Mouse (Mus musculus) kidney, postnatal 36 days (tissue): ENCODE measurements around the gene Tanc1.

Experiments
- DNase-seq, 2 experiments: peaks; one replicate each; pipeline ENCODE4 v3.0.0; 2021 to 2022; ENCODE audit warnings: mixed read lengths in 2 of 2

Tanc1 gene

DNA sequence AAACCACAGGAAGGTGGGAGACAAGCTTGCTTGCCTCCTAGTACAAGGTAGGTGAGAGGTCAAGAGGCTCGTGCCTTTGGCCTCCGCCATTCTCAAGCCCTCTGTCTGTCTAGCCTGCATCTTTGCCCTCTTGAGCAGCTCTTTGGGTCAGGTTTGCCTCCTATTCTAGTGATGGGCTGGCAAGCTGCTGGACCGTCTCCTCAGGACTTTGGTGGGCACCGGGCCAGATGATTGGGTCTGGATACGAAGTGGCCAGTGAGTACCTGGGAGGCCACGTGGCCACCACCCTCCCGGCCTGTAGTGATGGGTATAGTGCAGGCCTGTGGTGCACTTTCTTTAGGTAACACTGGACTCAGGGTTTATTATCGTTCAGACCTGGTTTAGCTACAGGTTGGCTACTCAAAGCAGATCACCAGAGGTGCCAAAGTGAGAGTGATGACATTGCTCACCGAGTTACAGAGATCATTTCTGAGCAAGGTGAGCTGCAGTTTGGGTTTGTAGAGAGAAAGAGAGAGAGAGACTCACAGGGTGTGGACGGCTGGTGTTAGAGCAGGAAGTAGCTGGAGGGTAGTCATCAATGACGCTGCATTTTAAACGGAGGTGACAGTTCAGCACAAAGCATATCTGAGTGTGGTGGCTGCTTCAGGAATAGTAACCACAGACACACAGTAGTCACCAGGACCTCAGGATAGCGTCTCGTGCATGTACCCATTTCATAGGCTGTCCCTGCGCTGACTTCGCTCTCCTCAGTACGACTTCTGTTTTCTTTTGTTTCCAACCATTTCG is 188.8 kb downstream of the Tanc1 start:
- no peak for DNase-seq

DNA sequence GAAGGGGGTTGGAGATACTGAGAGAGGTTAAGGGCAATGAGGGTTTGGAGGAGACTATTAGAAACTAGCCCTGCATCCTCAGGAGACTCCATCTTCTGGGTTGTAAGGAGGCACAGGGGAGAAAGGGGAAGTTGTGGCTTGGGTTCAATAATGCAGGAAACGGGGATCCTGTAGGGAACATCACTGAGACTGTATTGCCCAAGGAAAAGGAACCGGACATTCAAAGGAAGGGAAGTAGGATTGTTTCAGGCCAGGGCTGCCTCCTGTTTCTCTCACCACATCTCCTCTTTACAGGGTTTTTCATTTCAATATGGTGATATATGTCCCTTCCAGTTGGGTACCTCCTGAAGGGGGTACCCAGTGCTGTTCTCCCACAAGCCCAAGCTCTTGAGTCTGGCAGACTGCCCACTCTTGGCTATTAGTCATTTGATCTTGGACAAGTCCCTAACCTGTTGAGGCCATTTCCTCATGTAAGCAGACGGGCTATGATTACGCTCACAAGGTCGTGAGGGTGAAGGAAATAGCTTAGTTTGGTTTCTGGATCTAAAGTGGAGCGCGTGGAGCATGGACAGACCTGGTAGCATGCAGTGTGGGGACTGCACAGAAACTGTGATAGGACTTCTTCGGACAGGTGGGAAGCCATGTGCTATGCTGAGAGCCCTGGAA is 191.0 kb downstream of the Tanc1 start:
- DNase-seq, result peak in 1 of 2 experiments; percentile 54

DNA sequence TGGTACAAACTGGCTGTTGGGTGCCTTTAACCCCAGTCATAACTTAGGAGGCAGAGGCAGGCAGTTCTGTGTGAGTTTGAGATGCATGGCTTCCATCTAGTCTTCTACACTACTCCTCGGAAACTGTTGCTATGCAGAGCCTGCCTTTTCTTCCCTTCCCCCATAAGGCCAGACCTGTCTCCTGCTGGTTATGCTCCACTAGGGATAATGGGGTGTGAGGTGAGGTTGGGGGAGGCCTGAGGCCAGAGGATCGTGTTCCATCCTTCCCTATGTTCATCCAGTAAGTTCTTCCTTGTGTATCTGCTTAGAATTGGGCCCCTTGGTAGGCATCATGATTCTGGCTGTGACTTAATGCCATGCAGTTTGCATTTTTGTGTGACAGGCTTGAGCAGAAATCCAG is 193.8 kb downstream of the Tanc1 start:
- DNase-seq, result no peak

DNA sequence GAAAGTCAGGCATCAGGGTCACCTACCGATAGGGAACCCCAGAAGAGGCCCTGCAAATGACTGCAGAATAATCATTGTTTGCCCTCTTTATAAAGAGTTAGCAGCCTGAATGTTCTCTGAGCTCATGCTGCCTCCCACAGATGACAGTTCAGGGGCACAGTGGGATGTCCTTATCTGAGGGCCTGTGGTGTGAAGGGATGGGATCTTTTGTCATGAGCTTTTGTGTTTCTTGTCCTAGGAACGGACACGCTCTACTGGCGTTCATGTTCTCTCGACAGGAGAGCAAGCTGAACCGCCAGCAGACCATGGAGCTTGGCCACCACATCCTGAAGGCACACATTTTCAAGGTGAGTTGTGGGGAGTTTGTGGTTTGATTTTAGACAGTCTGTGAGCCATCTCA is 194.2 kb downstream of the Tanc1 start:
- no peak for DNase-seq

DNA sequence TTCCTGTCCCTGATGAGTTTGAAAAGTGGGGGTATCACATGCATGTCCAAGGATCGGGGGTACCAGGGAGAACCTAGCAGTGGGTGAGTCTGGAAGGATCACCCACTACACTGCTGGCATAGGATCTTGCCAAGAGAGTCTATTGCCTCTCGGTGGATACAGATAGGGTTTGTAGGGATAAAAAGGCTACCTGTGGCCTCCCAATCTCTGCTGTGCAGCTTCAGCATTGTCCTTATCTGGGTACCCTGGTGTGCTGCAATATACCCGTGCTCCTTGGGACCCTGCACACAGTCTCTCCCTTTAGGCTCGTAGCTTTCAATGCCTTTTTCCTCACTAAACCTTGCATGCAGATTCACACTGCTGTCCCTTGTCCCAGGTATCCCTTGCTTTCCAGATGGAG is 196.8 kb downstream of the Tanc1 start:
- DNase-seq, result no peak

DNA sequence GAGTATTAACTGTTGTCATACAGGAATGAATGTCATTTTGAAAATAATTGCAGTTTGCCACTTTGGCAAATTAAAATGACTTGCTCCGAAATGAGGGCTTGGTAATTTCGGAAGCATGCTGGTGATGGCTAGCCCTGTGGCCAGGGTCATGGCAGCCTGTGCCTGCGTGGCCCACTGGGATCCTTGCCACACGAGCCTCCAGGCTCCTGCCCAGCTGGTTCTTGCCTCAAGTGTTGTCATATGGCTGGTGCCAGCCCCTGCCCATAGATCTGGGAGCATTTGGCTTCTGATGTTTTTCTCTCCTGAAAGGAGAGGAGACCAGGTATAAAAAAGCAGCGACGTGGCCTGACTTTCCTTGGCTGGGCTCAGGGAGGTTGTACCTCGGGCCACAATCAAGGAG is 198.2 kb downstream of the Tanc1 start:
- no peak for DNase-seq

DNA sequence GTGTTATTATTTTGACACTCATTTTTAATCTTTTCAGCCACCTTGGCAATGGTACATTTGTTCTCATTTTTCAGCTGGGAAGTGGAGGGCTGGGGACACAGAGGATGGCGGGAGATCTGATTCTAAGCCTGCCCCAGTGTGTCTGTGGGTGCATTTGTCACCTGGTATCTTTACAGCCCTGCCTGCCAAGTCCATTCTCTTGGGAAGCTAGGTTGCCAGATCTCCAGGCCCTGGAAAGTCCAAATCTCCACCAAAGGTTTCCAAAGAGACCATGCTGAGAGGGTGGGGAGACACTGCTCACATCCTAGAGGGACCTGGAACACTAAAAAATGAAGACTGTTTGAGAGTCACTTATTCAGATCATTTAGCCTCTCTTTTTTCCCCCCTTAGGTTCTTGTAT is 199.4 kb downstream of the Tanc1 start:
- no peak for DNase-seq

DNA sequence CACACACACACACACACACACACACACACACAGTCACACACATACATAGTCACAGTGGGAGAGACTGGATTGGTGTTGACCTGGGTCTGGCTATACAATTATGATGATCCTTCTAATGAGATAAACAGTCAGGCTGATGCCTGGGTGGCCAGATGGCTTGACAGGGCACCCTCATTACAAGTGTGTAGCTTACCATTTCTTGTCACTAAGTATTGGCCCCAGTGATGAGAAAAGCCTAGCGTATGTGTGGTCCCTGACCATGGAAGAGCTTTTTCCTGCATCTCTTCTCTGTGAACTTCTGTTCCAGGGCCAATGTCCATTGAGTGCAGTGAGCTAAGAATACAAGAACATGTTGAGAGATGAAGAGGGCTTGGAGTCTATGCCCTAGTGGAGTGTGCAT is 200.8 kb downstream of the Tanc1 start:
- DNase-seq, result no peak

DNA sequence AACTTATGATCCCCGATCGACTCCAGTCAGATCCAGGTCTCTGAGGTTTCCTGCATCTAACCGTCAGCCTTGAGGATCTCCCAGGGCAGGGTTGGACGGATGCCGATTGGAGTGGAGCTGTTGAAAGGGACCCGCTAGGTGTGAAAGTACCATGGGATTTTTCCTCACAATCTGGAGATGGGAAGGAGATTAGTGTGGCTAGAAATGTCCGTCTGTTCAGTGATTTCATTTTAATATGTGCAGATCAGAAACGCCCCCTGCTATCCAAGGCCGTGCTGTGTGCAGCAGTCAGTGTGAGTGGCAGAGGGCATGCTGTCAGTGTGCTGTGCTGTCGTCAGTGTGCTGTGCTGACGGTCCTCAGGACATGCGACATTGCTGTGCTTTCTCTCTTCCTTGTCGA is 201.6 kb downstream of the Tanc1 start:
- no peak for DNase-seq

DNA sequence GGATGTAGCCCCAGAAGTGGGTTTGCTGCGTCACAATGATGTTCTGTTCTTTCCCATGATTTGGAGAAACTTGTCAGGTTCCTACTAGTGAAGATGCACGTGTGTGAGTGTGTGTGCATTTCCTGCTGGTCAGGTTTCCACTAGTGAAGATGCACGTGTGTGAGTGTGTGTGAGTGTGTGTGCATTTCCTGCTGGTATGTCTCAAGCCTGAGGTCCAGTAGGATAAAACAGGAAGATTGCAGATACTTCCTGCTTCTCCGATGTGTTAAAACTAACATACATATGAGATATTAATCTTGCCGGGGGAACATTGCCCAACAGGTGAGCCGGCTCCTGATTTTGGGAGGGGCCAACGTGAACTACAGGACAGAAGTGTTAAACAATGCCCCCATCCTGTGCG is 203.2 kb downstream of the Tanc1 start:
- DNase-seq, result no peak

DNA sequence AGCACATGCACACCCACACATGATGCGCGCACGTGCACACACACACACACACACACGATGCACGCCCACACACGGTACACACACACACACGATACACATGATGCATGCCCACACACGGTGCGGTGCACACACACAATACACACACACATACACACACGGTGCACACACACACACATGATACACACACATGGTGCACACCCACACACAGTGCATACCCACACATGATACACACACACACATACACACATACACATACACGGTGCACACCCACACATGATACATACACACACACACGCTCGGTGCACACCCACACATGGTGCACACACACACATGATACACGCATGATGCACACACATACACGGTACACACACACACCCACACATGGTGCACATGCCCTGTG is 206.8 kb downstream of the Tanc1 start:
- DNase-seq, result no peak

DNA sequence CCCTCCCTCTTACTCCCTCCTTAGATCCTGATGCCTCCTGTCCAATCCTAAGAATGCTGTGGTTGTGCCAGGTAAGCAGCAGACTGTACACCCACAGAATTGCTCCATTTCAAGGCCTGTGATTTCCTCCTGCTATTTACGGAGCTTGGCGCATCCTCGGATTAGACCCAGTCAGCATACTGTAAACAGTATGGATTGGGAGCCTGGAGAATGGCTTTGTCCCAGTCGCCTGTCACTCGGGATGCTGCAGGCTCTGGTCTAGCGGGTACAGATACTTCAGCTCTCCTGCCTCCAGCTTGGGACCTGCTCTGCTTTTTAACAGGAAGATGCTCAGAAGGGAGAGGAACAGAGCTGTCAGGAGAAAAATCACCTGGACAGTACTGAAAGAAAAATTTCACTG is 207.6 kb downstream of the Tanc1 start:
- DNase-seq, result no peak

DNA sequence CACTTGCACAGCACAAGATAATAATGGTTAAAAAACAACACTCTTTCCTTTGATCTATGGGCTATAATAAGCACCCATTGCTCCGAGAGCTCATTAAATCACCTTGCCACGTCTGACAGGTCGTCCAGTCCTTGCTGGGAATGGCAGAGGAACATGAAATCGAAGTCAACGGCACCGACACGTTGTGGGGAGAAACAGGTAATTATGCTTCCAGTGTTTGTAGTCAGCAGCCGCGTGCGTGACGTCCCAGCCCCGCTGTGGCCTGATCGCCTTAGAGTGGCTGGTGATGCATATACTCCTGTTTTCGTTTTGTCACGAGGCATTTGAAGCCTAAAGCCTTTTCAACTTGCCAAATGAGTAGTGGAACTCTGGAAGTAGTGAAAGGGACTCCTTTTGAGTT is 208.2 kb downstream of the Tanc1 start:
- DNase-seq, result no peak

DNA sequence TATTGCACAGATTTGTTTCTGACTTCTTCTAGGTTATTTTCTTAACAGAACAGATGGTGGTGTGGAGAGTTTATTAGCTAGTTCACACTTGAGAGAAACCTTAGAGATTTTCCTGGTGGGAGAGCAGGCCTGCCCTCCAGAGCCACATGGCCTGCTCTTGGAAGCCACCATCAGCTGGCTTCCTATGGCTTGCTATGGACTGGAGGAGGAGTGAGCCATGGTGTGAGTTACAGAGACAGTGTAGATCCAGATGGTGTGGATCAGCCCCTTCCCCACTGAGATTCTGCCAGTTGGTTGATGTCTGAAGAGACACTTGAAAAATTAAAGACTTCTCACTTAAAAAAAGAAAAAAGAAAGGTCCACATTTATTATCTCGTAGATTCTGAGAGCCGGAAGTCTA is 209.2 kb downstream of the Tanc1 start:
- DNase-seq, result no peak

DNA sequence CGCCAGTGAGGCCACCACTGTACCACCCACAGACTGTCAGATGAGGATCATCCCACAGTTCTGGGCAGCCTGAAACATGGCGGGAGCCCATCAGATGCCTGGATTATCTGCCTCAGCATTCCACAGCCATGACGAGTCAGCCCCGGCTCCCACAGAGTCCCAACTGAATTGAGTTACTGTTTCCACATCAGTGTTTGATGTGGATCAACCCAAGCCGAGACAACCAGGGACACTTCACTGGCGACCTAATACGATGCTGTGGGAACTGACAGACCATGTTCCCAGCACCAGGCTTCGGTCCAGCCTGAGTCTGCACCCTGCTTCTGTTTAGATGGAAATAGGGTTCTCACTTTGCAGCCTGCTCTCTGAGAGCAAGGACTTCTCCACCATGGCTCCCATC is 212.4 kb downstream of the Tanc1 start:
- DNase-seq, result no peak

DNA sequence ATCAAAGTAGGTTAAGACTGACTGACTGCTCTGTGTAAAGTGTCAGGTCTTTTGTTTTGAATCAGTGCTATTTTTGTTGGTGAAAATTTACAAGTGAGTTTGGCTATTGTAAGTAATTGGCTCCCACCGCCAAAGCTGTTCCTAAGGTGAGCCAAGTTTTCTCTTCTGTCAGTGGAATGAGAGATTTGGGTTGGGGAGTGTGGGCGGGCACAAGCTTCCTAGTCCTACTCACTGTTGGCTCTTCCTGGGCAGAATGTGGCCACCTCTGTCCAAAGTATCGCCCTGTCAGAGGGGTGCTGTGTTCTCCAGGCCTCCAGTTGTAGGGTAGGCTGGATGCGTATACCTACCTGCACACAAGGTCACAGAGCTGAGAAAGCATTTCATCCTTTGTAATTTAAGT is 213.5 kb downstream of the Tanc1 start:
- DNase-seq, result no peak

DNA sequence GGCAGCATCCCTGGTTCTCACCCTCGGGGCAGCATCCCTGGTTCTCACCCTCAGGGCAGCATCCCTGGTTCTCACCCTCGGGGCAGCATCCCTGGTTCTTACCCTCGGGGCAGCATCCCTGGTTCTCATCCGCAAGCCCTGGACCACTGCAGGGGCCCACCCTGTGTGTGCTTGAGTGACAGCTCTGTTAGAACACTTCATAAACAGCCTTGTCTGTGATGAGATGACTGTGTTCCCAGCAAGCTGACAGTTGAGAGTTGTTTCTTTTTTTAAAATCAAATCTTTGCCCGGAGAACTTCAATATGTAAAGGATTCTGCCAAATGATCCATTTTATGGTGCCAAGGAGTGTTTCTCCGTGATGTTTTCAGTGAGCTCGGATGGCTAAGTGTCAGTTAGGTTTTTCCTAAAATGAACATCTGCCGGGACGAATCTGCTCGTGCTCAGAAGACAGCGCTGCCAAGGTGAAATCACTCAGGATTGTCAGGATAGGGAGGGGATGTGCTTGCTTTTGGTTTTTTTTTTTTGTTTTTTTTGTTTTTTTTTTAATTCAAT is 216.3 kb downstream of the Tanc1 start:
- DNase-seq, result no peak

DNA sequence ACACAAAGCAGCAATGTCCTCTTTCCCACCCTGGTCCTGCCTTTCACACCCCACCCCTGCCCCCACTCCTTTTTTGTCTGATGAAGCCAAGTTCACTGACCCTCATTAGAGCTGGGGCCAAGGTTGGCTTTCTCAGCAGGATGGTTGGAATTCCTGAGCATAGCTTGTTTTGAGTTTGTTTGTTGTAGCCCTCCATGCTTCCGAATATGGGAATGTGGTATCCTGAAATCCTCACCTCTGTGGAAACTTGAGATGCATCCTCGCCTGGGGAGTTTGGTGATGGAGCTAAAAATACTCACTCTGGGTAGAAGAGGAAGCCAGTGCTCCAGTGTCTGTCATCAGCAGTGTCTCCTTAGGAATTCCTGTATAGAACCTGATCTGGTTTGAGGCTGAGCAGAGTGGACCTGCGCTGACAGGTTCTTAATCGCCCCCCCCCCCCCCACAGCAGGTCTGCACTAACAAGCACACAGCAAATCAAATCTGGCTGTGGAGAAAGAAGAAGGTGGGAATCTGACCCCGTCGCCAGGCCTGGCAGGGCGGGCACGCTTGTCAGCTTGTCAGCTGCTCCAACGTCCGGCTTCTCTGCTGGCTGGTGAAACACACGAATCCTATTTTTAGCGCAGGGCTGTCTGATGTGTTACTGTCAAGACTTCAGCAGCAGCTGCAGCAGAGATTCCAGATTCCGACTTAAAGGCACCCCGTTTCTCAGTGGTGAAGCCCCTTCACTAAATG is 217.1 kb downstream of the Tanc1 start:
- peak; percentile 73 to 79 for DNase-seq

DNA sequence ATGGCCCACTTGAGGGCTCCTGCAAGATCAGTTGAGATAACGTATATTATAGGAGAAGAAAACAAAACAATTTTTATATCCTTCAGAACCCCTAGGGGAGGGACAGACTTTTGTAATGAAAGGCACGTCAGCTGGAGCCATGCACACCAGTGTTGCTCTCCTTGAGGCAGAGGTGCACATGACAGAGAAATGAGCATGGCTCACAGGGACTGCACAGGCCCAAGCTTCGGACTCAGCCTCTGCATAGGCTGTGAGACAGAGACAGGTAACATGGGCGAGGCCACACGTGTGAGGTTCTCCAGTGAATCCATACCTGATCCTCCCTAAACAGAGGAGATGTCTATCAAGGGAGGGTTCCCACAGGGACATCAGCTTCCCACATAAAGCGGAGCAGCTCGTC is 217.9 kb downstream of the Tanc1 start:
- DNase-seq, result no peak

DNA sequence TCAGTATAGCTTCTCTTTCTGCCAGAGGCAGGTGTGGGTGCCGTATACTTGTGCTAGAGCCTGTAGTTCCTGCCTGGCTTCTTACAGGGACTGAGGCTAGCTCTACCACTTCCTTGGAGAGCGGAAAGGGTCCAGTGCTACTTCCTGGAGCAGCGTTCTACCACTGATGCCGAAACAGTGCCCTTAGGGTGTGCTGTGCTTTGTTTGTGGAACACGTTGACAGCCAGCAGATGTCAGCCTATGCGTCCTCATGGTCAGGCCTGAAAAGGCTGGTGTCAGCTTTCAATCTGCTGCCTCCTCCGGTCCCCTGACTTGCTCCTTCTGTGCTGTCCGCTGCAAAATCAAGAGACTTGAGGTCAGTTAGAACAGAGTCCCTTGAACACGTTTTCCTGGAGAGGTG is 218.3 kb downstream of the Tanc1 start:
- DNase-seq, result peak in 1 of 2 experiments; percentile 41

DNA sequence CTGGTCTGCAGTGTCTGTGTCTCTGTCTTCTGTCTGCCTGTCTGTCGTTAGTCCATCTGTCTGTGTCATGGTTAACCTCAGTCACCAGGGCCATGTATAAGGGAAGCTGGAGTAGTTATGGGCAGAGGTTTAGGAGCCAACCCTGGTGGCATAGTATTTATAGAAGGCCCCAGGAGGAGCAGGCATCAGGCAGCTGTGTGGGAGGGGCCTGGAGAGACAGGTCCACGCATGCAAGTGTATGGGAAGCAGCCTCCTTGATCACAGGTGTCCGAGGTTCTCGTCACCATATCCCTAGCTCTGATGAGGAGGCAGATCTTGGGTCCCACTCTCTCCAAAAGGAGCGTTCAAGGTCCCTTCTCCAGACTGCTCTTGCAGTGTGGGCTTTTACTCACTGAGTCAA is 219.1 kb downstream of the Tanc1 start:
- no peak for DNase-seq

DNA sequence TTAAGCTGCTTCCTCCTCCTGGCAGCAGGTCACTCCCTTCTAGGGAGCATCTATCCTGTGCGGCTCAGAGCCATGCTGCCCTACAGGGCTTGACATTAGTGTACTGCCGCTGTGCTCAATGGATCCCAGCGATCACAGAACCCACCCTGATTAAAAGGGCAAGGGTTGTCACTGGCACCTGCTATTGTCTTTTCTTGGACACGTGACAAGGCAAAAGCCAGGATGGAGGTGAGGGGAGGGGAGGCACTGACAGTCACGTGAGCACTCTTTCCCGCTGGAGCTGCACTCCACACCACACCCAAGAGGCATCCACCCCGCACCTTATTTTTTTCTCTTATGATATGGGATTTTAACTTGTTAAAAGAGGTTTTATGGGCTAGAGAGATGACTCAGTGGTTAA is 220.0 kb downstream of the Tanc1 start:
- no peak for DNase-seq

DNA sequence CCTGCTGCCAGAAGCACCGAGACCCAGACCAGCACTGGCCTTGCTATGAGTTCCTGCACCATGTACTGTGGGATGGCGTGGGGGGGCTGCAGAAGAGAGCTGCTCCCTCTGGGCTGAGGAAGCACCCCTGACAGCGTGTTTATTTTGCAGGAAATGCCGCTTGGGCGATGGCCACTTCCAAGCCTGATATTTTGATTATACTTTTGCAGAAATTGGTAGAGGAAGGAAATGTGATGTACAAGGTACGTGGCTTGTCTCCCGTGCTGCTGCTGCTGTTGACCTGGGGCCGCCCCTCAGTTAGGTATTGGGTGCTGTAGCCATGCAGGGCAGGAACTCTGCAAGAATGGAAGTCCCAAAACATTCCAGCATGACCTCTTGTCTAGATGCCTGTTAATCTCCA is 227.0 kb downstream of the Tanc1 start:
- DNase-seq, result peak; percentile 73 to 74

DNA sequence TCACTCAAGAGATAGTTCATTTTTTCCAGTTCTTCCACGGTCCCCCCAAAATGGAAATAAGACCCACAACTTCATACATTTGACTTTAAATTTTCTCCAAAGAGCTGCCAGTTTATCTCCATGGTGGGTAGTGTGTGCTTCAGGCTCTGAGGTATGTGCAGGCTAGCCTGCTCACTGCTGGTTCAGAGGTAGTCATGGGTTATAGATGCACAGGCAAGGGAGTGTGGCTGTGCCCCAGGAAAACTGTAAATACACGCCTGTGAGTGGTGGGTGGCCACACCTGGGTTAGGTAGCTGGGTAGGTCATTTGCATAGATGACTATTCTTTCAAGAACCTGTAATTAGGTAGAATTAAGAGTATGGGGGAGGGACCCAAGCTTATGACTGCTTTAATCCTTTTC is 227.9 kb downstream of the Tanc1 start:
- DNase-seq, result no peak
